Mouse (Mus musculus) hindbrain, postnatal 0 days (tissue): ENCODE measurements around the gene Abcb9. TPM values are rescaled to one million over a fixed set of nuclear protein-coding genes. Genes with fewer than 3 reads are reported as not detected.
"Not testable (repeated sequence)": the region's sequence is repeated elsewhere in the genome, so short reads cannot be mapped to it uniquely, and the experiment has no call there.

Source experiments
- ATAC-seq: fragments of 200-750 bp; cut with Nextera tagmentation; 2 replicates; pipeline ENCODE4 v1.8.0; 2017; ENCODE audit warnings: mild to moderate bottlenecking, moderate TSS enrichment, moderate library complexity
- DNase-seq: peaks from one replicate; pipeline ENCODE4 v3.0.0-alpha.2; 2015; ENCODE audit warnings: low spot score
- H3K27ac ChIP-seq: fragments of 300-500 bp; sonication (generic); 2 replicates; pipeline ENCODE4 v1.5.1; 2014; ENCODE audit warnings: mild to moderate bottlenecking
- H3K27me3 ChIP-seq: fragments of 300-500 bp; sonication (generic); 2 replicates; pipeline ENCODE4 v1.6.1; 2014; ENCODE audit warnings: low read length, mixed read lengths; ENCODE audit not compliant: insufficient read depth
- H3K36me3 ChIP-seq: fragments of 300-500 bp; sonication (generic); 2 replicates; pipeline ENCODE4 v1.6.1; 2014; ENCODE audit warnings: low read length, mixed read lengths; ENCODE audit not compliant: insufficient read depth
- H3K4me1 ChIP-seq: fragments of 300-500 bp; sonication (generic); 2 replicates; pipeline ENCODE4 v1.6.1; 2014; ENCODE audit warnings: antibody characterized with exemption, low read length, mixed read lengths; ENCODE audit not compliant: insufficient read depth
- H3K4me2 ChIP-seq: fragments of 300-500 bp; sonication (generic); 2 replicates; pipeline ENCODE4 v1.6.1; 2014; ENCODE audit warnings: low read depth, mild to moderate bottlenecking, low read length, moderate library complexity, mixed read lengths
- H3K4me3 ChIP-seq: fragments of 300-500 bp; sonication (generic); 2 replicates; pipeline ENCODE4 v1.5.1; 2014; ENCODE audit warnings: low read length
- H3K9ac ChIP-seq: fragments of 300-500 bp; sonication (generic); replicated peaks from 2 replicates; pipeline ENCODE4 v1.6.1; 2014; ENCODE audit warnings: mild to moderate bottlenecking, low read length, moderate library complexity, mixed read lengths
- H3K9me3 ChIP-seq: fragments of 300-500 bp; sonication (generic); 2 replicates; pipeline ENCODE4 v1.6.1; 2016; ENCODE audit warnings: low read length, mixed read lengths
- CTCF ChIP-seq: IDR thresholded peaks from 2 replicates; pipeline ENCODE4 v1.5.1; 2016; ENCODE audit warnings: antibody characterized with exemption, control low read depth, low read depth
- WGBS: fragments of 180-500 bp; shearing (Covaris S2); extraction: QIAGEN DNeasy Blood & Tissue Kit; methylation state at CpG from one replicate; pipeline ENCODE4 v1.1.7; 2014; 5-methylcytosine and 5-hydroxymethylcytosine counted together
- polyA plus RNA-seq: library from polyadenylated mRNA; unstranded; fragments of >200 nt; fragmentation: Nextera tagmentation; extraction: Ambion mirVana; gene quantifications from 2 replicates; pipeline ENCODE4 v1.2.1, GENCODE M21; 2015
- total RNA-seq: library from RNA; depleted of rRNA; stranded (reverse); fragments of >200 nt; gene quantifications from 2 replicates; pipeline ENCODE4 v1.2.3, GENCODE M21; 2014

Abcb9 gene
- total and polyA plus RNA-seq, 2 experiments from 2014 or later, result 30.8 to 69.3 TPM

- Histone ChIP-seq H3K9me3 (no peaks in the 10 kb centered on the region), H3K27me3 (no peaks in the 10 kb centered on the region), H3K4me1 (peaks cover 11% of the 10 kb centered on the region; the same call in 1 of the 2 replicates), H3K4me3 (no peak overlapping the region), H3K36me3 (no peaks in the 10 kb centered on the region; the same call in 1 of the 2 replicates), H3K9ac (no peak overlapping the region), H3K4me2 (no peak overlapping the region), H3K27ac (0 out of 2 replicates have a peak overlapping the region, but pooled peaks have one; percentile 34)
- DNase-seq (peak; percentile 49), ATAC-seq (no peak)
- no peak for TF ChIP-seq CTCF
- WGBS, result 53% methylated on average over 9 of the region's 9 CpGs
Measured at GRCm38 (mm10) chr5:124073682-124074081, 21.9 kb downstream of the Abcb9 start.

GRCm38 (mm10) chr5:124069657-124070056, 25.9 kb downstream of the Abcb9 start:
- no peak overlapping the region for H3K4me3 ChIP-seq
- 89% methylated on average over 3 of the region's 3 CpGs for WGBS
- H3K36me3 ChIP-seq, result no peaks in the 10 kb centered on the region; the same call in 1 of the 2 replicates
- DNase-seq (no peak), ATAC-seq (no peak)
- no peaks in the 10 kb centered on the region for H3K27me3 ChIP-seq
- H3K27ac ChIP-seq, result no peak overlapping the region
- H3K9ac ChIP-seq, result no peak overlapping the region
- H3K4me2 ChIP-seq, result no peak overlapping the region
- TF ChIP-seq CTCF, result no peak
- no peaks in the 10 kb centered on the region for H3K9me3 ChIP-seq
- 0 out of 2 replicates have a peak, but pooled peaks cover 4% of the 10 kb centered on the region for H3K4me1 ChIP-seq

GRCm38 (mm10) chr5:124062037-124062824, 33.4 kb downstream of the Abcb9 start:
- WGBS, result 53% methylated on average over 12 of the region's 12 CpGs
- H3K9ac ChIP-seq, result no peak overlapping the region
- no peak overlapping the region for H3K4me2 ChIP-seq
- H3K4me3 ChIP-seq, result no peak overlapping the region
- H3K9me3 ChIP-seq, result no peaks in the 10 kb centered on the region
- ATAC-seq, result peak; percentile 59; the same call in 1 of the 2 replicates
- H3K27ac ChIP-seq, result peak overlapping the region; percentile 41; the same call in 1 of the 2 replicates
- H3K4me1 ChIP-seq, result peaks cover 7% of the 10 kb centered on the region; the same call in 1 of the 2 replicates
- peaks cover 5% of the 10 kb centered on the region; the same call in 1 of the 2 replicates for H3K36me3 ChIP-seq
- peak; percentile 28; the same call in 1 of the 2 replicates for TF ChIP-seq CTCF
- no peaks in the 10 kb centered on the region for H3K27me3 ChIP-seq
- DNase-seq, result peak; percentile 51

- no peaks in the 10 kb centered on the region for H3K9me3 ChIP-seq
- H3K36me3 ChIP-seq, result peaks cover 5% of the 10 kb centered on the region; the same call in 1 of the 2 replicates
- ATAC-seq (no peak), DNase-seq (no peak)
- H3K4me3 ChIP-seq, result no peak overlapping the region
- no peak overlapping the region for H3K9ac ChIP-seq
- 54% methylated on average over 5 of the region's 5 CpGs for WGBS
- no peak for TF ChIP-seq CTCF
- no peaks in the 10 kb centered on the region for H3K27me3 ChIP-seq
- no peak overlapping the region for H3K27ac ChIP-seq
- H3K4me1 ChIP-seq, result peaks cover 7% of the 10 kb centered on the region; the same call in 1 of the 2 replicates
- H3K4me2 ChIP-seq, result no peak overlapping the region
Measured at GRCm38 (mm10) chr5:124059677-124060076, 35.9 kb downstream of the Abcb9 start.

GRCm38 (mm10) chr5:124058749-124059148, 36.8 kb downstream of the Abcb9 start:
- no peak for DNase-seq
- Histone ChIP-seq H3K9ac (no peak overlapping the region), H3K36me3 (no peaks in the 10 kb centered on the region), H3K27ac (no peak overlapping the region), H3K4me2 (no peak overlapping the region), H3K4me1 (peaks cover 7% of the 10 kb centered on the region; the same call in 1 of the 2 replicates), H3K4me3 (no peak overlapping the region), H3K9me3 (no peaks in the 10 kb centered on the region), H3K27me3 (no peaks in the 10 kb centered on the region)
- WGBS, result 57% methylated on average over 7 of the region's 7 CpGs
- TF ChIP-seq CTCF, result no peak
- no peak for ATAC-seq

GRCm38 (mm10) chr5:124056956-124057355, 38.6 kb downstream of the Abcb9 start:
- WGBS, result 34% methylated on average over 4 of the region's 4 CpGs
- no peak for ATAC-seq
- no peak for TF ChIP-seq CTCF
- Histone ChIP-seq H3K4me2 (no peak overlapping the region), H3K9me3 (no peaks in the 10 kb centered on the region), H3K36me3 (no peaks in the 10 kb centered on the region), H3K9ac (no peak overlapping the region), H3K4me3 (no peak overlapping the region), H3K27me3 (no peaks in the 10 kb centered on the region), H3K4me1 (peaks cover 2% of the 10 kb centered on the region; the same call in 1 of the 2 replicates), H3K27ac (no peak overlapping the region)
- no peak for DNase-seq

- Histone ChIP-seq H3K9me3 (no peaks in the 10 kb centered on the region), H3K36me3 (no peaks in the 10 kb centered on the region), H3K4me2 (no peak overlapping the region), H3K9ac (no peak overlapping the region), H3K4me1 (no peaks in the 10 kb centered on the region), H3K4me3 (no peak overlapping the region), H3K27ac (no peak overlapping the region), H3K27me3 (no peaks in the 10 kb centered on the region)
- WGBS, result 100% methylated on average over 1 of the region's 1 CpGs
- DNase-seq (no peak), ATAC-seq (no peak)
- TF ChIP-seq CTCF, result peak; percentile 37
Measured at GRCm38 (mm10) chr5:124056219-124056618, 39.4 kb downstream of the Abcb9 start.

GRCm38 (mm10) chr5:124052641-124053040, 43.0 kb downstream of the Abcb9 start:
- H3K4me2 ChIP-seq, ATAC-seq, H3K36me3 ChIP-seq, H3K27ac ChIP-seq, H3K27me3 ChIP-seq, H3K9ac ChIP-seq, H3K9me3 ChIP-seq, H3K4me3 ChIP-seq, H3K4me1 ChIP-seq, DNase-seq: not testable (repeated sequence)
- 90% methylated on average over 7 of the region's 7 CpGs for WGBS
